Mouse (Mus musculus) forebrain, embryonic 16.5 days (tissue): ENCODE results near the gene Cfdp1. TPM values are rescaled to one million over a fixed set of nuclear protein-coding genes. Genes with fewer than 3 reads are reported as not detected.

ENCODE experiments used
- ATAC-seq: fragments of 200-750 bp; cut with Nextera tagmentation; 2 replicates; pipeline ENCODE4 v1.8.0; 2017; ENCODE audit warnings: mild to moderate bottlenecking, moderate library complexity
- H3K27ac ChIP-seq: fragments of 300-500 bp; sonication (generic); 2 replicates; pipeline ENCODE4 v1.5.1; 2014; ENCODE audit warnings: low read length, control low read depth
- H3K27me3 ChIP-seq: fragments of 300-500 bp; sonication (generic); replicated peaks from 2 replicates; pipeline ENCODE4 v1.6.1; 2014; ENCODE audit warnings: low read length; ENCODE audit not compliant: control insufficient read depth, insufficient read depth
- H3K36me3 ChIP-seq: fragments of 300-500 bp; sonication (generic); 2 replicates; pipeline ENCODE4 v1.6.1; 2014; ENCODE audit not compliant: control insufficient read depth, insufficient read depth
- H3K4me1 ChIP-seq: fragments of 300-500 bp; sonication (generic); replicated peaks from 2 replicates; pipeline ENCODE4 v1.6.1; 2014; ENCODE audit warnings: low read length; ENCODE audit not compliant: control insufficient read depth, insufficient read depth
- H3K4me2 ChIP-seq: fragments of 300-500 bp; sonication (generic); 2 replicates; pipeline ENCODE4 v1.6.1; 2014; ENCODE audit warnings: mild to moderate bottlenecking, low read length, control low read depth
- H3K4me3 ChIP-seq: fragments of 300-500 bp; sonication (generic); replicated peaks from 2 replicates; pipeline ENCODE4 v1.5.1; 2014; ENCODE audit warnings: mild to moderate bottlenecking, low read length, control low read depth
- H3K9ac ChIP-seq: fragments of 300-500 bp; sonication (generic); replicated peaks from 2 replicates; pipeline ENCODE4 v1.6.1; 2014; ENCODE audit warnings: low read depth, low read length, control low read depth
- H3K9me3 ChIP-seq: fragments of 300-500 bp; sonication (generic); 2 replicates; pipeline ENCODE4 v1.6.1; 2016; ENCODE audit warnings: low read length; ENCODE audit not compliant: control insufficient read depth
- WGBS: fragments of 180-500 bp; shearing (Covaris S2); extraction: QIAGEN DNeasy Blood & Tissue Kit; methylation state at CpG from one replicate; pipeline ENCODE4 v1.1.7; 2014; 5-methylcytosine and 5-hydroxymethylcytosine counted together
- polyA plus RNA-seq: library from polyadenylated mRNA; unstranded; fragments of >200 nt; fragmentation: Nextera tagmentation; extraction: Ambion mirVana; gene quantifications from 2 replicates; pipeline ENCODE4 v1.2.1, GENCODE M21; 2015

The Cfdp1 gene
- polyA plus RNA-seq, result 175 and 190 TPM in 2 replicates

- H3K27ac ChIP-seq, result no peak within 1 kb of the TSS
- WGBS, result under 1% methylated on average over 53 of the region's 53 CpGs
Measured at GRCm38 (mm10) chr8:111853861-111854501, at the start of gene Cfdp1. Gene Cfdp1 (minus strand): TSS chr8:111854291.

GRCm38 (mm10) chr8:111902080-111902479 lies 48.0 kb upstream of the Cfdp1 start:
- H3K27me3 ChIP-seq, result no peaks in the 10 kb centered on the region
- H3K4me2 ChIP-seq, result no peak overlapping the region
- no peaks in the 10 kb centered on the region for H3K9me3 ChIP-seq
- no peaks in the 10 kb centered on the region for H3K4me1 ChIP-seq
- no peak for ATAC-seq
- H3K9ac ChIP-seq, result no peak overlapping the region
- H3K4me3 ChIP-seq, result no peak overlapping the region
- 32% methylated on average over 5 of the region's 5 CpGs for WGBS
- H3K27ac ChIP-seq, result no peak overlapping the region
- no peaks in the 10 kb centered on the region for H3K36me3 ChIP-seq

More at GRCm38 (mm10) chr8:111853861-111854501, at the start of gene Cfdp1:
- H3K9ac ChIP-seq, result peak within 1 kb of the TSS; percentile 79
- peak within 1 kb of the TSS; percentile 98 for H3K4me3 ChIP-seq
- ATAC-seq, result peak; percentile 100
- H3K36me3 ChIP-seq, result no peaks in the 10 kb centered on the region
- H3K27me3 ChIP-seq, result no peaks in the 10 kb centered on the region
- no peaks in the 10 kb centered on the region for H3K9me3 ChIP-seq
- H3K4me1 ChIP-seq, result peaks cover 8% of the 10 kb centered on the region
- peak within 1 kb of the TSS; percentile 88 for H3K4me2 ChIP-seq

- H3K4me3 ChIP-seq, result no peak overlapping the region
- no peak for ATAC-seq
- no peaks in the 10 kb centered on the region for H3K9me3 ChIP-seq
- H3K9ac ChIP-seq, result no peak overlapping the region
- no peak overlapping the region for H3K27ac ChIP-seq
- no peaks in the 10 kb centered on the region for H3K4me1 ChIP-seq
- 39% methylated on average over 10 of the region's 10 CpGs for WGBS
- H3K27me3 ChIP-seq, result 0 out of 2 replicates have a peak, but pooled peaks cover 2% of the 10 kb centered on the region
- H3K36me3 ChIP-seq, result no peaks in the 10 kb centered on the region
- H3K4me2 ChIP-seq, result no peak overlapping the region
Measured at GRCm38 (mm10) chr8:111898586-111898985, 44.5 kb upstream of the Cfdp1 start.

- Histone ChIP-seq H3K4me1 (peaks cover 5% of the 10 kb centered on the region), H3K27me3 (peaks cover 26% of the 10 kb centered on the region)
- 84% methylated on average over 7 of the region's 7 CpGs for WGBS
Measured at GRCm38 (mm10) chr8:111894955-111895354, 40.9 kb upstream of the Cfdp1 start.

GRCm38 (mm10) chr8:111892615-111893014 lies 38.5 kb upstream of the Cfdp1 start:
- no peak overlapping the region for H3K4me2 ChIP-seq
- 66% methylated on average over 5 of the region's 5 CpGs for WGBS
- no peak overlapping the region for H3K9ac ChIP-seq
- H3K27ac ChIP-seq, result no peak overlapping the region
- no peaks in the 10 kb centered on the region for H3K36me3 ChIP-seq
- no peaks in the 10 kb centered on the region for H3K9me3 ChIP-seq
- no peak for ATAC-seq
- H3K4me1 ChIP-seq, result peaks cover 9% of the 10 kb centered on the region
- no peak overlapping the region for H3K4me3 ChIP-seq
- H3K27me3 ChIP-seq, result peaks cover 39% of the 10 kb centered on the region

More at GRCm38 (mm10) chr8:111894955-111895354, 40.9 kb upstream of the Cfdp1 start:
- H3K4me2 ChIP-seq, result no peak overlapping the region
- no peaks in the 10 kb centered on the region for H3K9me3 ChIP-seq
- H3K27ac ChIP-seq, result no peak overlapping the region
- no peak for ATAC-seq
- H3K4me3 ChIP-seq, result no peak overlapping the region
- no peak overlapping the region for H3K9ac ChIP-seq
- H3K36me3 ChIP-seq, result no peaks in the 10 kb centered on the region

GRCm38 (mm10) chr8:111891983-111892382 lies 37.9 kb upstream of the Cfdp1 start:
- peaks cover 39% of the 10 kb centered on the region for H3K27me3 ChIP-seq
- H3K36me3 ChIP-seq, result no peaks in the 10 kb centered on the region
- WGBS, result 57% methylated on average over 8 of the region's 8 CpGs
- H3K4me1 ChIP-seq, result peaks cover 9% of the 10 kb centered on the region
- no peak for ATAC-seq
- no peak overlapping the region for H3K4me2 ChIP-seq
- H3K4me3 ChIP-seq, result no peak overlapping the region
- H3K27ac ChIP-seq, result no peak overlapping the region
- H3K9me3 ChIP-seq, result no peaks in the 10 kb centered on the region
- H3K9ac ChIP-seq, result no peak overlapping the region

- no peak overlapping the region for H3K4me2 ChIP-seq
Measured at GRCm38 (mm10) chr8:111890911-111891303, 36.8 kb upstream of the Cfdp1 start.

GRCm38 (mm10) chr8:111889931-111890910 lies 36.1 kb upstream of the Cfdp1 start:
- peak overlapping the region; percentile 22; the same call in 1 of the 2 replicates for H3K9ac ChIP-seq
- no peaks in the 10 kb centered on the region for H3K9me3 ChIP-seq
- H3K4me2 ChIP-seq, result peak overlapping the region; percentile 65
- H3K4me1 ChIP-seq, result peaks cover 9% of the 10 kb centered on the region
- peak; percentile 40; the same call in 1 of the 2 replicates for ATAC-seq
- H3K36me3 ChIP-seq, result no peaks in the 10 kb centered on the region
- H3K27ac ChIP-seq, result no peak overlapping the region
- peak overlapping the region; percentile 39 for H3K4me3 ChIP-seq
- H3K27me3 ChIP-seq, result peaks cover 37% of the 10 kb centered on the region
- WGBS, result 8% methylated on average over 86 of the region's 86 CpGs

More at GRCm38 (mm10) chr8:111890911-111891303, 36.8 kb upstream of the Cfdp1 start:
- Histone ChIP-seq H3K27me3 (peaks cover 37% of the 10 kb centered on the region), H3K9me3 (no peaks in the 10 kb centered on the region), H3K4me3 (no peak overlapping the region), H3K9ac (no peak overlapping the region), H3K4me1 (peaks cover 9% of the 10 kb centered on the region), H3K36me3 (no peaks in the 10 kb centered on the region), H3K27ac (no peak overlapping the region)
- no peak for ATAC-seq
- 67% methylated on average over 6 of the region's 6 CpGs for WGBS

- no peaks in the 10 kb centered on the region for H3K9me3 ChIP-seq
- H3K27me3 ChIP-seq, result peaks cover 37% of the 10 kb centered on the region
- 36% methylated on average over 7 of the region's 7 CpGs for WGBS
- H3K4me2 ChIP-seq, result no peak overlapping the region
- H3K36me3 ChIP-seq, result no peaks in the 10 kb centered on the region
- no peak overlapping the region for H3K4me3 ChIP-seq
- no peak overlapping the region for H3K9ac ChIP-seq
- peaks cover 9% of the 10 kb centered on the region for H3K4me1 ChIP-seq
- ATAC-seq, result no peak
- H3K27ac ChIP-seq, result no peak overlapping the region
Measured at GRCm38 (mm10) chr8:111888091-111888650, 34.1 kb upstream of the Cfdp1 start.
